Mouse (Mus musculus): ENCODE results near the gene Tnfrsf8. TPM values are rescaled to one million over a fixed set of nuclear protein-coding genes. Genes with fewer than 3 reads are reported as not detected.
"Not testable (repeated sequence)": the region's sequence is repeated elsewhere in the genome, so short reads cannot be mapped to it uniquely, and the experiment has no call there.

The Tnfrsf8 gene
- polyA plus RNA-seq, 2 experiments: 0.02 to 0.05 TPM

- H3K27me3 ChIP-seq (ENCODE audit: control insufficient read depth, insufficient read depth, low read length): no peaks in the 10 kb centered on the region; the same call in none of the 2 replicates
- no peaks in the 10 kb centered on the region for H3K36me3 ChIP-seq (replicated peaks; ENCODE audit: control insufficient read depth, insufficient read depth, low read depth)
- H3K4me3 ChIP-seq (ENCODE audit: insufficient read depth in 1 of 2, low read depth in 2 of 2, low read length in 2 of 2): no peak overlapping the region
- H3K4me1 ChIP-seq (replicated peaks; ENCODE audit: control insufficient read depth in 2 of 2, insufficient read depth in 2 of 2, low read length in 1 of 2): no peaks in the 10 kb centered on the region
- no peak for TF ChIP-seq CTCF (IDR thresholded peaks at IDR 0.05; ENCODE audit: low read depth)
- TF ChIP-seq EP300 (IDR thresholded peaks at IDR 0.05; ENCODE audit: low read depth): no peak
- H3K9ac ChIP-seq (replicated peaks): no peak overlapping the region
- H3K27ac ChIP-seq: no peak overlapping the region
- DNase-seq (ENCODE audit: low read depth in 3 of 3, low spot score in 3 of 3) (no peak), ATAC-seq (ENCODE audit: insufficient read depth) (no peak)
- H3K9me3 ChIP-seq (ENCODE audit: control insufficient read depth, low read length): no peaks in the 10 kb centered on the region
- 43% methylated on average over 2 of the region's 2 CpGs for WGBS (ENCODE audit: insufficient replicate concordance)
- H3K4me2 ChIP-seq (ENCODE audit: low read depth): no peak overlapping the region
These were observed 4.1 kb downstream of the Tnfrsf8 start for GRCm38 (mm10) chr4:145310859-145311258.

GRCm38 (mm10) chr4:145306422-145306821 lies 8.5 kb downstream of the Tnfrsf8 start:
- 43% methylated on average over 4 of the region's 4 CpGs for WGBS (ENCODE audit: insufficient replicate concordance)
- ATAC-seq (ENCODE audit: insufficient read depth): no peak

GRCm38 (mm10) chr4:145305661-145306362 lies 9.2 kb downstream of the Tnfrsf8 start:
- not testable (repeated sequence) for H3K9ac ChIP-seq (replicated peaks); H3K36me3 ChIP-seq (replicated peaks; ENCODE audit: control insufficient read depth, insufficient read depth, low read depth); ATAC-seq (ENCODE audit: insufficient read depth); H3K9me3 ChIP-seq (ENCODE audit: control insufficient read depth, low read length); H3K4me2 ChIP-seq (ENCODE audit: low read depth); DNase-seq (ENCODE audit: low read depth in 3 of 3, low spot score in 3 of 3); H3K27ac ChIP-seq; H3K4me3 ChIP-seq (ENCODE audit: insufficient read depth in 1 of 2, low read depth in 2 of 2, low read length in 2 of 2); H3K4me1 ChIP-seq (replicated peaks; ENCODE audit: control insufficient read depth in 2 of 2, insufficient read depth in 2 of 2, low read length in 1 of 2); H3K27me3 ChIP-seq (ENCODE audit: control insufficient read depth, insufficient read depth, low read length)
- WGBS (ENCODE audit: insufficient replicate concordance): 38% methylated on average over 2 of the region's 2 CpGs

More at GRCm38 (mm10) chr4:145306422-145306821, 8.5 kb downstream of the Tnfrsf8 start:
- Histone ChIP-seq H3K27me3 (ENCODE audit: control insufficient read depth, insufficient read depth, low read length) (no peaks in the 10 kb centered on the region), H3K9ac (replicated peaks) (no peak overlapping the region), H3K4me2 (ENCODE audit: low read depth) (no peak overlapping the region), H3K36me3 (replicated peaks; ENCODE audit: control insufficient read depth, insufficient read depth, low read depth) (no peaks in the 10 kb centered on the region), H3K4me3 (ENCODE audit: insufficient read depth in 1 of 2, low read depth in 2 of 2, low read length in 2 of 2) (no peak overlapping the region), H3K27ac (no peak overlapping the region), H3K9me3 (ENCODE audit: control insufficient read depth, low read length) (no peaks in the 10 kb centered on the region), H3K4me1 (replicated peaks; ENCODE audit: control insufficient read depth in 2 of 2, insufficient read depth in 2 of 2, low read length in 1 of 2) (no peaks in the 10 kb centered on the region)
- TF ChIP-seq CTCF (IDR thresholded peaks at IDR 0.05; ENCODE audit: low read depth) (no peak), EP300 (IDR thresholded peaks at IDR 0.05; ENCODE audit: low read depth) (no peak)
- DNase-seq (ENCODE audit: low read depth in 3 of 3, low spot score in 3 of 3): no peak

GRCm38 (mm10) chr4:145304109-145304508 lies 10.9 kb downstream of the Tnfrsf8 start:
- H3K36me3 ChIP-seq (replicated peaks; ENCODE audit: control insufficient read depth, insufficient read depth, low read depth): no peaks in the 10 kb centered on the region
- H3K9ac ChIP-seq (replicated peaks): no peak overlapping the region
- DNase-seq (ENCODE audit: low read depth in 3 of 3, low spot score in 3 of 3) (no peak), ATAC-seq (ENCODE audit: insufficient read depth) (no peak)
- TF ChIP-seq CTCF (IDR thresholded peaks at IDR 0.05; ENCODE audit: low read depth): no peak
- TF ChIP-seq EP300 (IDR thresholded peaks at IDR 0.05; ENCODE audit: low read depth): no peak
- H3K4me1 ChIP-seq (replicated peaks; ENCODE audit: control insufficient read depth in 2 of 2, insufficient read depth in 2 of 2, low read length in 1 of 2): peaks cover 0 to 2% of the 10 kb centered on the region in 2 experiments; a peak in 2 of 4 replicates
- H3K9me3 ChIP-seq (ENCODE audit: control insufficient read depth, low read length): no peaks in the 10 kb centered on the region
- no peak overlapping the region for H3K27ac ChIP-seq
- 64% methylated on average over 4 of the region's 4 CpGs for WGBS (ENCODE audit: insufficient replicate concordance)
- no peak overlapping the region for H3K4me3 ChIP-seq (ENCODE audit: insufficient read depth in 1 of 2, low read depth in 2 of 2, low read length in 2 of 2)
- H3K4me2 ChIP-seq (ENCODE audit: low read depth): no peak overlapping the region
- no peaks in the 10 kb centered on the region for H3K27me3 ChIP-seq (ENCODE audit: control insufficient read depth, insufficient read depth, low read length)

- WGBS (ENCODE audit: insufficient replicate concordance): 44% methylated on average over 3 of the region's 3 CpGs
- peaks cover 0 to 2% of the 10 kb centered on the region in 2 experiments; a peak in 2 of 4 replicates for H3K4me1 ChIP-seq (replicated peaks; ENCODE audit: control insufficient read depth in 2 of 2, insufficient read depth in 2 of 2, low read length in 1 of 2)
- H3K9me3 ChIP-seq (ENCODE audit: control insufficient read depth, low read length): no peaks in the 10 kb centered on the region
- no peak overlapping the region for H3K4me3 ChIP-seq (ENCODE audit: insufficient read depth in 1 of 2, low read depth in 2 of 2, low read length in 2 of 2)
- H3K27me3 ChIP-seq (ENCODE audit: control insufficient read depth, insufficient read depth, low read length): no peaks in the 10 kb centered on the region
- DNase-seq (ENCODE audit: low read depth in 3 of 3, low spot score in 3 of 3): no peak
- no peaks in the 10 kb centered on the region for H3K36me3 ChIP-seq (replicated peaks; ENCODE audit: control insufficient read depth, insufficient read depth, low read depth)
- TF ChIP-seq CTCF (IDR thresholded peaks at IDR 0.05; ENCODE audit: low read depth): no peak
- TF ChIP-seq EP300 (IDR thresholded peaks at IDR 0.05; ENCODE audit: low read depth): no peak
- H3K4me2 ChIP-seq (ENCODE audit: low read depth): no peak overlapping the region
- no peak overlapping the region for H3K9ac ChIP-seq (replicated peaks)
- no peak overlapping the region for H3K27ac ChIP-seq
- no peak for ATAC-seq (ENCODE audit: insufficient read depth)
These were observed 12.9 kb downstream of the Tnfrsf8 start for GRCm38 (mm10) chr4:145302106-145302505.

Measured in liver, embryonic 14.5 days (tissue).